23 mouse cellular contexts compared by ENCODE assay signal in genomic region chr7:128355463-128355862, GRCm38 (mm10). TPM values are rescaled to one million over a fixed set of nuclear protein-coding genes. Genes with fewer than 3 reads are reported as not detected.
DNase-seq lines count a peak whose midpoint lies in the region; ATAC-seq and TF ChIP-seq lines count a peak whose summit lies in the region.
"Had no signal": no experiment of that assay in that cellular context is flagged by ENCODE, and none has a peak within 500 bp of the region (broad histone marks: within the 10 kb centered on the region; RNA-seq: fewer than 3 reads in every experiment).

No protein-coding gene starts in this region.

- no peak overlapping the region for H3K27ac ChIP-seq in liver, embryonic 11.5 days (ENCODE audit: low read depth, low read length)
- H3K27ac ChIP-seq: embryonic facial prominence, embryonic 13.5 days; embryonic facial prominence, embryonic 15.5 days; forebrain, embryonic 10.5 days; forebrain, embryonic 12.5 days had no signal

- ATAC-seq in liver, embryonic 11.5 days (replicated peaks; ENCODE audit: low FRiP score), result no peak
- ATAC-seq: forebrain, embryonic 14.5 days had no signal

- H3K4me2 ChIP-seq in liver, embryonic 11.5 days, result no peak overlapping the region
- H3K4me2 ChIP-seq: embryonic facial prominence, embryonic 13.5 days; embryonic facial prominence, embryonic 15.5 days; forebrain, embryonic 12.5 days had no signal

- H3K4me3 ChIP-seq in liver, embryonic 11.5 days (ENCODE audit: low read depth, low read length), result no peak overlapping the region
- H3K4me3 ChIP-seq in lung, adult 2 months (replicated peaks; ENCODE audit: extremely low read depth, low read depth, low read length), result no peak overlapping the region
- H3K4me3 ChIP-seq: embryonic facial prominence, embryonic 13.5 days; embryonic facial prominence, embryonic 15.5 days; erythroblast, embryonic 14.5 days; forebrain, embryonic 10.5 days; forebrain, embryonic 12.5 days had no signal

- H3K4me1 ChIP-seq in liver, embryonic 11.5 days (replicated peaks; ENCODE audit: control insufficient read depth, insufficient read depth, low read length), result no peaks in the 10 kb centered on the region
- H3K4me1 ChIP-seq in lung, adult 2 months (ENCODE audit: control insufficient read depth, insufficient read depth, low read length), result no peaks in the 10 kb centered on the region
- H3K4me1 ChIP-seq: embryonic facial prominence, embryonic 15.5 days; forebrain, embryonic 12.5 days had no signal

- no peak overlapping the region for H3K9ac ChIP-seq in liver, embryonic 11.5 days (ENCODE audit: low read depth, low read length)
- H3K9ac ChIP-seq: embryonic facial prominence, embryonic 13.5 days; embryonic facial prominence, embryonic 15.5 days; forebrain, embryonic 12.5 days had no signal

- DNase-seq in heart, adult 11 months, result peak; percentile 54
- DNase-seq in heart, postnatal 36 days, result no peak
- peak; percentile 23 for DNase-seq in liver, embryonic 11.5 days (ENCODE audit: low spot score)
- DNase-seq in liver, result no peak
- DNase-seq in urinary bladder, postnatal 10 days (ENCODE audit: low spot score), result peak; percentile 6
- no peak for DNase-seq in urinary bladder, postnatal 4 days (ENCODE audit: low spot score in 2 of 2)
- DNase-seq in lung, adult 2 months, result no peak
- DNase-seq: adrenal gland, adult 2 months; adrenal gland, postnatal 10 days; adrenal gland, postnatal 25 days; cerebellum, adult 11 months; cerebellum, adult 18-20 months; cerebellum, adult 8-10 months; cerebellum, adult 9-11 months; cerebellum, postnatal 14 days; cerebellum, postnatal 36 days; embryo, embryonic 11 days had no signal

- intact Hi-C loops in heart, postnatal 36 days (cut with DNase I), result loop anchor here (5.0 kb wide), 1 partner anchor 337 kb away; no protein-coding TSS in a partner anchor

- H3K36me3 ChIP-seq in liver, embryonic 11.5 days (ENCODE audit: control insufficient read depth, insufficient read depth, low read length), result no peaks in the 10 kb centered on the region
- H3K36me3 ChIP-seq: embryonic facial prominence, embryonic 13.5 days; embryonic facial prominence, embryonic 15.5 days; forebrain, embryonic 10.5 days; forebrain, embryonic 12.5 days had no signal

- 85% methylated on average over 5 of the region's 5 CpGs for WGBS in liver, embryonic 11.5 days
- WGBS in lung, adult 2 months, result 85% methylated on average over 5 of the region's 5 CpGs

- TF ChIP-seq CTCF in lung, adult 2 months (IDR thresholded peaks at IDR 0.05; ENCODE audit: insufficient read depth, low read length), result no peak

- H3K9me3 ChIP-seq in liver, embryonic 11.5 days (ENCODE audit: control insufficient read depth, low read length), result no peaks in the 10 kb centered on the region
- H3K9me3 ChIP-seq: embryonic facial prominence, embryonic 13.5 days; embryonic facial prominence, embryonic 15.5 days; forebrain, embryonic 10.5 days; forebrain, embryonic 12.5 days had no signal

- no peaks in the 10 kb centered on the region for H3K27me3 ChIP-seq in liver, embryonic 11.5 days (replicated peaks; ENCODE audit: control insufficient read depth, insufficient read depth, low read length)
- H3K27me3 ChIP-seq: embryonic facial prominence, embryonic 13.5 days; embryonic facial prominence, embryonic 15.5 days had no signal

- no peak for TF ChIP-seq POLR2A in lung, adult 2 months (IDR thresholded peaks at IDR 0.05; ENCODE audit: borderline replicate concordance, extremely low read depth, low read depth, low read length)

RNA-seq across cellular contexts. Expression of gene BC017158, which starts 57.5 kb away (rescaled TPM):
- 1 to 10 TPM; 5.2 to 6.3 TPM for total RNA-seq in heart, postnatal 36 days (2021)
- 38.2 and 42.3 TPM in 2 replicates for polyA plus RNA-seq in liver, embryonic 11.5 days (2014; fragmentation: Nextera tagmentation; extraction: Ambion mirVana)
- 59.4 and 59.9 TPM in 2 replicates for polyA plus RNA-seq in lung, adult 2 months (2012; rRNA removed)

Comparison
In these comparisons a context has a peak if more than half of its experiments do, and no peak if none do; other contexts are left out.
1. DNase-seq: peak in heart, adult 11 months (single experiment), liver, embryonic 11.5 days (single experiment) and urinary bladder, postnatal 10 days (single experiment); none in heart, postnatal 36 days (0 of 2), liver (single experiment), urinary bladder, postnatal 4 days (0 of 2) and lung, adult 2 months (single experiment).